Mouse (Mus musculus): ENCODE measurements around the gene Pde10a. TPM values are rescaled to one million over a fixed set of nuclear protein-coding genes. Genes with fewer than 3 reads are reported as not detected.
A peak's percentile ranks its signal among the peaks of the same experiment; 100 is the strongest.

Pde10a gene
- polyA plus RNA-seq, 1 experiment from 2014 or later, result 4.4 TPM

- WGBS, result 93% methylated on average over 6 of the region's 6 CpGs
- no peak overlapping the region for H3K4me2 ChIP-seq
- no peak overlapping the region for H3K27ac ChIP-seq
- H3K36me3 ChIP-seq, result no peaks in the 10 kb centered on the region
- ATAC-seq (ENCODE audit: insufficient number of reproducible peaks, insufficient read depth, low FRiP score, low TSS enrichment, low read depth), result no peak
- H3K4me3 ChIP-seq (replicated peaks), result no peak overlapping the region
- no peaks in the 10 kb centered on the region for H3K4me1 ChIP-seq (replicated peaks)
- H3K27me3 ChIP-seq, result no peaks in the 10 kb centered on the region; the same call in 1 of the 2 replicates
- H3K9ac ChIP-seq (replicated peaks), result no peak overlapping the region
- no peaks in the 10 kb centered on the region for H3K9me3 ChIP-seq
These were observed 260.7 kb downstream of the Pde10a start for GRCm38 (mm10) chr17:8785908-8786307.

GRCm38 (mm10) chr17:8786484-8786883 lies 261.3 kb downstream of the Pde10a start:
- H3K4me1 ChIP-seq (replicated peaks), result no peaks in the 10 kb centered on the region
- WGBS, result 83% methylated on average over 4 of the region's 4 CpGs
- H3K27ac ChIP-seq, result no peak overlapping the region
- H3K27me3 ChIP-seq, result no peaks in the 10 kb centered on the region; the same call in 1 of the 2 replicates
- H3K36me3 ChIP-seq, result no peaks in the 10 kb centered on the region
- H3K9me3 ChIP-seq, result no peaks in the 10 kb centered on the region
- H3K4me2 ChIP-seq, result no peak overlapping the region
- ATAC-seq (ENCODE audit: insufficient number of reproducible peaks, insufficient read depth, low FRiP score, low TSS enrichment, low read depth), result no peak
- H3K9ac ChIP-seq (replicated peaks), result no peak overlapping the region
- H3K4me3 ChIP-seq (replicated peaks), result no peak overlapping the region

DNA sequence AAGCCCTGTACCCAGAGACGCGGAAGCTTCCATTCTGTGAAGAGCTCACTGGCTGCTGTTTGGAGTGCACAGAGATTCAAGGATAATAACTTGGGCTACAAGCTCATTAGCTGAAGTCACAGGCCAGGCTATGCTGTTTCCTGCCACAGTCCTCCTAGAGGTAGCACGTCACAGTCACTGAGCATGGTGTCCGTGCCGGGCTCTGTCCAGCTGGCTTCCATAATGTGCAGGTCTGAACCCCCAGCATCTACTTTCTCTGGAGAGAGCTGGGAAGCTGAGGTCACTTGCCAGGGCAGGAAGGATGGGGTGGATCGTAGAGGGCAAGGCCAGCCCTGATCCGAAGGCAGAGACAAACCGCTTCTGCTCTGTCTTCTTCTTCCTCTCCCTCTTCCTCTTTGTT lies 262.6 kb downstream of the Pde10a start:
- Histone ChIP-seq H3K36me3 (no peaks in the 10 kb centered on the region), H3K27me3 (no peaks in the 10 kb centered on the region; the same call in 1 of the 2 replicates), H3K9ac (replicated peaks) (no peak overlapping the region), H3K4me1 (replicated peaks) (no peaks in the 10 kb centered on the region), H3K9me3 (no peaks in the 10 kb centered on the region), H3K27ac (no peak overlapping the region), H3K4me2 (no peak overlapping the region), H3K4me3 (replicated peaks) (no peak overlapping the region)
- 67% methylated on average over 8 of the region's 8 CpGs for WGBS
- ATAC-seq (ENCODE audit: insufficient number of reproducible peaks, insufficient read depth, low FRiP score, low TSS enrichment, low read depth), result no peak

DNA sequence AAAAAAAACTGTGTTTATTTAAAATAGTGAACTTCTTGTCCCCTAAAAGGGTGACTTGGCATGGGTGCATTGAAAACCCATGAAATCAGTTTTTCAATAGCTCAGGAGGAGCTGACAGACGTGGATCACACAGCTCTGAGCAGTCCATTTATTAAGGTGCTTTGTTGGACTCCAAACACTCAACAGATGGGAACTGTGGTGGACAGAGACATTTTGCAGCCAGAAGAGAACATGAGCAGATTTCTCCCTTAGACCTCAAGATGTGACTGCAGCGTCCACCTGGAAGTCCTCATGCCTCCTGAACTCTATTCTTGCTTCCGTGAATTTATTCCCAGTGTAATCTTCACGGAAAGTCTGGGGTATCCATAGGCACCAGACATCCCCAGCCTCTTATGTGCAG lies 266.4 kb downstream of the Pde10a start:
- WGBS, result 77% methylated on average over 4 of the region's 4 CpGs
- H3K4me2 ChIP-seq, result no peak overlapping the region
- H3K27me3 ChIP-seq, result peaks cover 14% of the 10 kb centered on the region; the same call in 1 of the 2 replicates
- no peak overlapping the region for H3K9ac ChIP-seq (replicated peaks)
- H3K4me3 ChIP-seq (replicated peaks), result no peak overlapping the region
- H3K36me3 ChIP-seq, result no peaks in the 10 kb centered on the region
- no peaks in the 10 kb centered on the region for H3K9me3 ChIP-seq
- ATAC-seq (ENCODE audit: insufficient number of reproducible peaks, insufficient read depth, low FRiP score, low TSS enrichment, low read depth), result no peak
- H3K27ac ChIP-seq, result no peak overlapping the region
- no peaks in the 10 kb centered on the region for H3K4me1 ChIP-seq (replicated peaks)

DNA sequence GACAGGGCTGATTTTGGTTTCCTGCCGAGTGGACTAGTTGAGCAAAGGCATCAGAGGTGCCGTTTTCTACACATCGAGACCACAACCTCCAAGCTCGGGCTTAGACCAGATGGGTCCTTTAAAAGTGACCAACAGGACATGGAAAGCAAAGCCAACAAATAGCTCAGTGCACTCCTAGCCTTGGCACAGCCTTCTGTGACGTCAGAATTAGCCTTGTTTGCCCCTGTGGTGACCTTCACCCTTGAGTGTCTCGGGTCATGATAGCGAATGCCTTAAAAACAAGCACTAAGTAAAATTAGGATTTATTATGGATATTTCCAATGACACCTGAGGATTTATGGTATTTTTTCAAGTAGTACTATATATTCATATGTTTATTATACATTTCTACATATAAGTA lies 267.4 kb downstream of the Pde10a start:
- no peak overlapping the region for H3K27ac ChIP-seq
- no peaks in the 10 kb centered on the region for H3K4me1 ChIP-seq (replicated peaks)
- H3K9me3 ChIP-seq, result no peaks in the 10 kb centered on the region
- no peaks in the 10 kb centered on the region for H3K36me3 ChIP-seq
- no peak overlapping the region for H3K4me2 ChIP-seq
- ATAC-seq (ENCODE audit: insufficient number of reproducible peaks, insufficient read depth, low FRiP score, low TSS enrichment, low read depth), result no peak
- H3K27me3 ChIP-seq, result peaks cover 18% of the 10 kb centered on the region
- no peak overlapping the region for H3K9ac ChIP-seq (replicated peaks)
- WGBS, result 70% methylated on average over 7 of the region's 7 CpGs
- no peak overlapping the region for H3K4me3 ChIP-seq (replicated peaks)

DNA sequence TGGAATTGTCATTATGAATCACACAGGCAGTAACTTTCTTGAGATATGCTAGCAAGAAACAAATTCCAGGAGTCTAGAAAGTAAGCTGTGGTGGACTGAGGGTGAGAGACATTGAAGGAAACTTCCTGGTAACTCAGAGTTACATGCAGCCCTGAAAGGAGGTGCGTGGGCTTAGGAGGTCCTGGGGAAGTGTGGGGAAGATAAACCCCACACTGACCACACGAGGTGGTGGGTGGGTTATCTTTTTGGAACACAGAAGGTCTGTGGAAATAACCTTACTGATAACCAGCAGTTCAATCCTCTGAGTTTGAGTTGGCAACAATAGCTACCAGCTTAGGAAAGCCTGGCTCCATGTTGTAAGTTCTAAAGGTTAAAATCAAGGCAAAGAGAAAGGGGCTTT lies 272.5 kb downstream of the Pde10a start:
- H3K9me3 ChIP-seq, result no peaks in the 10 kb centered on the region
- no peak overlapping the region for H3K27ac ChIP-seq
- 12% methylated on average over 2 of the region's 2 CpGs for WGBS
- no peak overlapping the region for H3K4me3 ChIP-seq (replicated peaks)
- no peak for ATAC-seq (ENCODE audit: insufficient number of reproducible peaks, insufficient read depth, low FRiP score, low TSS enrichment, low read depth)
- H3K36me3 ChIP-seq, result no peaks in the 10 kb centered on the region
- peaks cover 62% of the 10 kb centered on the region for H3K27me3 ChIP-seq
- no peak overlapping the region for H3K4me2 ChIP-seq
- peaks cover 17% of the 10 kb centered on the region for H3K4me1 ChIP-seq (replicated peaks)
- H3K9ac ChIP-seq (replicated peaks), result no peak overlapping the region

DNA sequence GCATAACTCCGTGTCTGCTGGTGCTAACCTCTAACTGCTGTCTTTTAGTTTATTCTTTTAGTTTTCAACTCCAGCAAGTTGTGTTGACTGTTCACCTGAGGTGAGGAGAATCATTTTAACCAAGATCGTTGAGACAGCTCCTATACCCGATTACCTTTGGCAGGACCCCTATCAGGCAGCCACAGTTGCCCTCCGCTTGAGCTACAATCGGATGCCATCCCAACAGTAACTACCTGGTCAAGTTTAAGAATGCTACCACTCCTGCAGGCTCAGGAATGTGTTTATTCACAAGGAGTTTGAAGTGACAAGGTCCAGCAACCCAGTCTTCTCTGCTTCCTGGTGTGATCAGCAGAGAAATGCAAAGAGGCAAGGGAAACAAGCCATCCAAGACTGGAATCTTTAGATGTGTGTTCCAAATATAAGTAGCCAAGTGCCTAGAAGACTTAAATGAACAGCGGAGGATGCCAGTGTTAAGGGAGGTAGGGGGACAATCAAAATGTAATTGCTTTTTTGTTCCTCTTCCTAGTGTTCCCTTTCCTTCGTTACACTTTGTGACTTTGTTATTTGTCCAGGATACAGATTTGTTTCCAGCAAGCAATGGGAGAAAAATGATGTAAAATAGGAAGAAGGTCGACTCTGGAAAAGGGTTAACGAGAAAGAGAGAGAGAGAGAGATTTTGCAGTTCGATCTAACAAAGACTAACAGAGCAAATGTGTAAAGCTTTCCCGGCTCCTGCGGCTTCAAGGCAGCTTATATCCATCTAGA lies 273.5 kb downstream of the Pde10a start:
- no peak for ATAC-seq (ENCODE audit: insufficient number of reproducible peaks, insufficient read depth, low FRiP score, low TSS enrichment, low read depth)
- H3K4me2 ChIP-seq, result no peak overlapping the region
- 3% methylated on average over 12 of the region's 12 CpGs for WGBS
- H3K9ac ChIP-seq (replicated peaks), result no peak overlapping the region
- no peaks in the 10 kb centered on the region for H3K36me3 ChIP-seq
- H3K27me3 ChIP-seq, result peaks cover 69% of the 10 kb centered on the region
- H3K9me3 ChIP-seq, result no peaks in the 10 kb centered on the region
- H3K27ac ChIP-seq, result no peak overlapping the region
- peaks cover 28% of the 10 kb centered on the region for H3K4me1 ChIP-seq (replicated peaks)
- H3K4me3 ChIP-seq (replicated peaks), result no peak overlapping the region

DNA sequence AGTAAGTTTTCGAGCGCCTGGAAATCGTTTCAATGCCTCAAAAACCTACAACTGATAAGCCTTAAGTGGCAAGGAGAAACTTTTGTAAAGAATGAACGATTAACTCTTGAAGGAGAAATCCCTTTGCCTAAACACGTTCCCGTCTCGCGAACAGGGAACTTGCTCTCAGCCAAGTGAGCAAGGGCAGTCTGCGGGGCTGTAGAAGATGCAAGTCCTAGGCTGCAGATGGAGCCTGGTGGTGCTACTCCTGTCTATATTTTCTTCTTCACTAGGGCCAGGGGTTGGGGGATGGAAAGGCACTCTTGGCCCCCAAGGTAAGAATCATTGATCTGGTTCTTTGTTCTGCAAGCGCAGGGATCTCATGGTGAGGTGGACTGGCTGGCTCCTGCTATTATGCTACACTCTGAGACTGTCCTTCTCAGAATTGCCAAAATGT lies 274.1 kb downstream of the Pde10a start:
- Histone ChIP-seq H3K36me3 (no peaks in the 10 kb centered on the region), H3K9ac (replicated peaks) (no peak overlapping the region), H3K4me3 (replicated peaks) (no peak overlapping the region), H3K27me3 (peaks cover 75% of the 10 kb centered on the region), H3K4me2 (no peak overlapping the region), H3K27ac (no peak overlapping the region), H3K4me1 (replicated peaks) (peaks cover 28% of the 10 kb centered on the region), H3K9me3 (no peaks in the 10 kb centered on the region)
- ATAC-seq (ENCODE audit: insufficient number of reproducible peaks, insufficient read depth, low FRiP score, low TSS enrichment, low read depth), result no peak
- WGBS, result 2% methylated on average over 10 of the region's 10 CpGs

DNA sequence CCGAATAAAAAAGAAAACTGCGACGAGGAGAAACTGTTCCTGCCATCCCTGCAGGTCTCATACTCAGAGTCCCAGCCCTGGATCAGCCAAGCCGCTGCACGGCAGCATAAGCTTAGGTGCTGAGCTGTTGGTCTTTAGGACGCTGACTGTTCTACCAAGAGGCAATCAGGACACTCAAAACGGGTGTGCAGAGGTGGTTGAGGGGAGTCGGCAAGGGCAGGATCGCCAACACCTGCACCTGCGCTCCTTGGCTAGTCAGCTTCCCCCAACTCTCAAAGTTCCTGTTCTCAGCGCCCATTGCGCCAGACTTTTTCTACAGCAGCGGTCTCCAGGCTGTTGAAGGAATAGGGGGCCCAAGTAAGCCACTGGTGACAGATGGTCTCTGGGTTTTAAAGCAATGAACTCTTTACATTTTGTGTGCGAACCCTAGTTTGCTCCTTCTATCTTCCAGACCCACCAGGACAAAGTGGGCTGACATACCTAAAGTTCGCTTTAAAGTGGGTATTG lies 274.8 kb downstream of the Pde10a start:
- 2% methylated on average over 15 of the region's 15 CpGs for WGBS

GRCm38 (mm10) chr17:8800478-8801082 lies 275.4 kb downstream of the Pde10a start:
- peak; percentile 77 for ATAC-seq (ENCODE audit: insufficient number of reproducible peaks, insufficient read depth, low FRiP score, low TSS enrichment, low read depth)
- Histone ChIP-seq H3K9me3 (no peaks in the 10 kb centered on the region), H3K27ac (no peak overlapping the region), H3K4me3 (replicated peaks) (peak overlapping the region; percentile 76), H3K4me1 (replicated peaks) (peaks cover 28% of the 10 kb centered on the region), H3K27me3 (peaks cover 81% of the 10 kb centered on the region), H3K9ac (replicated peaks) (peak overlapping the region; percentile 74), H3K4me2 (peak overlapping the region; percentile 98), H3K36me3 (no peaks in the 10 kb centered on the region)
- WGBS, result 1% methylated on average over 53 of the region's 53 CpGs

More for the DNA sequence above, 274.8 kb downstream of the Pde10a start:
- peak overlapping the region; percentile 98 for H3K4me2 ChIP-seq
- peaks cover 28% of the 10 kb centered on the region for H3K4me1 ChIP-seq (replicated peaks)
- ATAC-seq (ENCODE audit: insufficient number of reproducible peaks, insufficient read depth, low FRiP score, low TSS enrichment, low read depth), result no peak
- H3K36me3 ChIP-seq, result no peaks in the 10 kb centered on the region
- no peak overlapping the region for H3K9ac ChIP-seq (replicated peaks)
- no peak overlapping the region for H3K27ac ChIP-seq
- H3K27me3 ChIP-seq, result peaks cover 81% of the 10 kb centered on the region
- H3K9me3 ChIP-seq, result no peaks in the 10 kb centered on the region
- peak overlapping the region; percentile 76 for H3K4me3 ChIP-seq (replicated peaks)

DNA sequence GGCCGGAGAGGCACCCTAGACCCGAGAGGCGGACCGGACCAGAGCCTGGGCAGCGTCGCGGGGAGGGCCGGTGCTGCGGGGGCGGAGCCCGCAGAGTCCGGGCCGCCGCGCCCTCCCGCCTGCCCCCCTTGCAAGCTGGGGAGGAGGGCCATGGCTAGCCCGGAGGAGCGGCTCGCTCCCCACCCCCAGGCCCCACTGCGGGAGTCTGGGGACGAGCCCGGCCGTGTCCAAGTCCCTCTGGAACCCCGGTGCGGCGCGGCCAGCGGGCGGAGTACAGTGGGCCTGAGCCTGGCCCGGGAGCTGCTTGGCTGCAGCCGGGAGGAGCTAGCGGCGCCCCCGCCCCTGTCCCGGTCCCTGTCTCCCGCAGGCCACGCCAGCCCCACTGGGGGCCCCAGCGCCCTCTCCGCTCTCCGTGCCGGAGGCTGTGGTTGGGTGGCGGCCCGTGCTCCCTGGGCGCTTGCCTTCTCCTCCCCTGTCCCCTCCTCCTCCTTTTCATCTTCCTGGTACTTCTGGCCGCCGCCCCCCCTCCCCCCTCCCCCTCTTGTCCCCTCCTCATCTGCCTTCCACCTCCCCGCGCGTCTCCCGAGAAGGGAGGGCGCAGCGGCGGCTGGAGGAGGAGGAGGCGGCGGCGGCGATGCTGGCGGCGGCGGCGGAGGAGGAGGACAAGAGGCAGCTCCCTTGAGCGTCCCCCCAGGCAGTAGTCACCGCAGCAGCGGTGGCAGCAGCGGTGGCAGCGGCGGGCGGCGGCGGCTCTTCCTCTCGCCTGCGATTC lies 276.1 kb downstream of the Pde10a start:
- Histone ChIP-seq H3K27me3 (peaks cover 83% of the 10 kb centered on the region), H3K4me2 (peak overlapping the region; percentile 98), H3K36me3 (no peaks in the 10 kb centered on the region), H3K9me3 (no peaks in the 10 kb centered on the region), H3K27ac (no peak overlapping the region), H3K4me1 (replicated peaks) (peaks cover 28% of the 10 kb centered on the region), H3K9ac (replicated peaks) (peak overlapping the region; percentile 74), H3K4me3 (replicated peaks) (peak overlapping the region; percentile 76)
- peak; percentile 65 for ATAC-seq (ENCODE audit: insufficient number of reproducible peaks, insufficient read depth, low FRiP score, low TSS enrichment, low read depth)
- WGBS, result under 1% methylated on average over 55 of the region's 72 CpGs

Measured in limb, embryonic 12.5 days (tissue).